Mouse (Mus musculus) hindbrain, embryonic 16.5 days (tissue): ENCODE measurements at regions not wholly inside any gene's neighbourhood (a gene's known extent, or its start where the extent isn't known, plus 50 kb on each side); places are given as distances from the start of the nearest gene placed in this dataset.

Experiments
- ATAC-seq: fragments of 200-750 bp; cut with Nextera tagmentation; 2 replicates; pipeline ENCODE4 v1.8.0; 2017; ENCODE audit warnings: moderate TSS enrichment, moderate library complexity
- H3K27ac ChIP-seq: fragments of 300-500 bp; sonication (generic); 2 replicates; pipeline ENCODE4 v1.5.1; 2014; ENCODE audit warnings: low read depth, mild to moderate bottlenecking, control low read depth, low read length, moderate library complexity
- H3K27me3 ChIP-seq: fragments of 300-500 bp; sonication (generic); replicated peaks from 2 replicates; pipeline ENCODE4 v1.6.1; 2014; ENCODE audit warnings: low read length; ENCODE audit not compliant: control insufficient read depth, insufficient read depth
- H3K36me3 ChIP-seq: fragments of 300-500 bp; sonication (generic); 2 replicates; pipeline ENCODE4 v1.6.1; 2014; ENCODE audit warnings: mild to moderate bottlenecking, low read length, moderate library complexity, mixed read lengths; ENCODE audit not compliant: control insufficient read depth, insufficient read depth
- H3K4me1 ChIP-seq: fragments of 300-500 bp; sonication (generic); 2 replicates; pipeline ENCODE4 v1.6.1; 2014; ENCODE audit warnings: low read depth, low read length; ENCODE audit not compliant: control insufficient read depth, insufficient read depth
- H3K4me2 ChIP-seq: fragments of 300-500 bp; sonication (generic); 2 replicates; pipeline ENCODE4 v1.6.1; 2014; ENCODE audit warnings: mild to moderate bottlenecking, low read length, control low read depth, moderate library complexity
- H3K4me3 ChIP-seq: fragments of 300-500 bp; sonication (generic); 2 replicates; pipeline ENCODE4 v1.5.1; 2014; ENCODE audit warnings: mild to moderate bottlenecking, low read length, control low read depth, moderate library complexity
- H3K9ac ChIP-seq: fragments of 300-500 bp; sonication (generic); 2 replicates; pipeline ENCODE4 v1.6.1; 2014; ENCODE audit warnings: low read depth, mild to moderate bottlenecking, control low read depth, low read length, moderate library complexity
- H3K9me3 ChIP-seq: fragments of 300-500 bp; sonication (generic); 2 replicates; pipeline ENCODE4 v1.6.1; 2014; ENCODE audit warnings: mild to moderate bottlenecking, low read length, moderate library complexity; ENCODE audit not compliant: control insufficient read depth
- WGBS: fragments of 180-500 bp; shearing (Covaris S2); extraction: QIAGEN DNeasy Blood & Tissue Kit; methylation state at CpG from one replicate; pipeline ENCODE4 v1.1.7; 2014; 5-methylcytosine and 5-hydroxymethylcytosine counted together

GRCm38 (mm10) chr19:14656022-14656388 is 58.2 kb upstream of the Tle4 start:
- Histone ChIP-seq H3K4me1 (no peaks in the 10 kb centered on the region), H3K27me3 (no peaks in the 10 kb centered on the region; the same call in 1 of the 2 replicates), H3K36me3 (no peaks in the 10 kb centered on the region), H3K9me3 (no peaks in the 10 kb centered on the region), H3K27ac (no peak overlapping the region), H3K9ac (no peak overlapping the region), H3K4me3 (no peak overlapping the region), H3K4me2 (no peak overlapping the region)
- WGBS: 70% methylated on average over 2 of the region's 2 CpGs
- ATAC-seq: no peak

- H3K4me3 ChIP-seq: no peak overlapping the region
- H3K9ac ChIP-seq: no peak overlapping the region
- H3K4me2 ChIP-seq: no peak overlapping the region
- H3K36me3 ChIP-seq: no peaks in the 10 kb centered on the region
- no peaks in the 10 kb centered on the region for H3K4me1 ChIP-seq
- H3K27ac ChIP-seq: no peak overlapping the region
- H3K27me3 ChIP-seq: no peaks in the 10 kb centered on the region; the same call in 1 of the 2 replicates
- 86% methylated on average over 5 of the region's 5 CpGs for WGBS
- ATAC-seq: no peak
- H3K9me3 ChIP-seq: no peaks in the 10 kb centered on the region
Measured at GRCm38 (mm10) chr19:14655302-14656021, 57.6 kb upstream of the Tle4 start.
